Comparison of ENCODE assay signal across 8 mouse cellular contexts in genomic region chr12:80945996-80946355, GRCm38 (mm10). TPM values are rescaled to one million over a fixed set of nuclear protein-coding genes. Genes with fewer than 3 reads are reported as not detected.
DNase-seq lines count a peak whose midpoint lies in the region; ATAC-seq lines count a peak whose summit lies in the region.

No protein-coding gene starts in this region.

- peak overlapping the region; percentile 100 for H3K9ac ChIP-seq in heart, embryonic 11.5 days (ENCODE audit: low read depth, low read length)
- H3K9ac ChIP-seq in kidney, embryonic 16.5 days (replicated peaks; ENCODE audit: low read length) = peak overlapping the region; percentile 97
- peak overlapping the region; percentile 99 for H3K9ac ChIP-seq in liver, embryonic 11.5 days (ENCODE audit: low read depth, low read length)
- peak overlapping the region; percentile 98 for H3K9ac ChIP-seq in stomach, embryonic 14.5 days (replicated peaks; ENCODE audit: low read depth, low read length)

- peak overlapping the region; percentile 71 for H3K4me2 ChIP-seq in heart, embryonic 11.5 days
- peak overlapping the region; percentile 76 for H3K4me2 ChIP-seq in kidney, embryonic 16.5 days (replicated peaks; ENCODE audit: low read depth, low read length)
- H3K4me2 ChIP-seq in liver, embryonic 11.5 days = peak overlapping the region; percentile 91
- H3K4me2 ChIP-seq in stomach, embryonic 14.5 days (replicated peaks; ENCODE audit: low read depth, low read length) = peak overlapping the region; percentile 64

- peak overlapping the region; percentile 99 for H3K4me3 ChIP-seq in heart, embryonic 11.5 days (ENCODE audit: low read depth, low read length)
- peak overlapping the region; percentile 82 for H3K4me3 ChIP-seq in kidney, embryonic 16.5 days (ENCODE audit: low read length)
- peak overlapping the region; percentile 99 for H3K4me3 ChIP-seq in liver, embryonic 11.5 days (ENCODE audit: low read depth, low read length)
- peak overlapping the region; percentile 100 for H3K4me3 ChIP-seq in stomach, embryonic 14.5 days (ENCODE audit: low read depth, low read length)

- H3K27ac ChIP-seq in heart, embryonic 11.5 days (ENCODE audit: low read depth, low read length) = peak overlapping the region; percentile 98
- H3K27ac ChIP-seq in kidney, embryonic 16.5 days (ENCODE audit: low read length) = peak overlapping the region; percentile 97
- peak overlapping the region; percentile 99 for H3K27ac ChIP-seq in liver, embryonic 11.5 days (ENCODE audit: low read depth, low read length)
- peak overlapping the region; percentile 97 for H3K27ac ChIP-seq in stomach, embryonic 14.5 days (ENCODE audit: low read length)

- WGBS in heart, embryonic 11.5 days (ENCODE audit: insufficient replicate concordance) = under 1% methylated on average over 47 of the region's 47 CpGs
- WGBS in kidney, embryonic 16.5 days = under 1% methylated on average over 46 of the region's 47 CpGs
- under 1% methylated on average over 47 of the region's 47 CpGs for WGBS in liver, embryonic 11.5 days
- WGBS in stomach, embryonic 14.5 days = under 1% methylated on average over 47 of the region's 47 CpGs

- no peaks in the 10 kb centered on the region for H3K27me3 ChIP-seq in heart, embryonic 11.5 days (ENCODE audit: control insufficient read depth, insufficient read depth, low read length)
- no peaks in the 10 kb centered on the region for H3K27me3 ChIP-seq in kidney, embryonic 16.5 days (ENCODE audit: insufficient read depth, low read length)
- no peaks in the 10 kb centered on the region for H3K27me3 ChIP-seq in liver, embryonic 11.5 days (replicated peaks; ENCODE audit: control insufficient read depth, insufficient read depth, low read length)
- no peaks in the 10 kb centered on the region for H3K27me3 ChIP-seq in stomach, embryonic 14.5 days (ENCODE audit: control insufficient read depth, insufficient read depth, low read length)

- peak; percentile 85 for ATAC-seq in erythroblast, adult 5-6 weeks (replicated peaks; ENCODE audit: low FRiP score, poor library complexity, severe bottlenecking)
- peak; percentile 94 for ATAC-seq in heart, embryonic 11.5 days (replicated peaks; ENCODE audit: insufficient number of reproducible peaks, low FRiP score, low TSS enrichment)
- ATAC-seq in kidney, embryonic 16.5 days (ENCODE audit: low FRiP score, low TSS enrichment) = peak; percentile 96
- peak; percentile 94 for ATAC-seq in liver, embryonic 11.5 days (replicated peaks; ENCODE audit: low FRiP score)
- ATAC-seq in stomach, embryonic 14.5 days (ENCODE audit: insufficient number of reproducible peaks, insufficient read depth, low FRiP score, low read depth) = peak; percentile 96

- DNase-seq in B cell, adult 2 months = peak; percentile 97 to 98
- DNase-seq in brain, adult 2 months (ENCODE audit: low read depth, low spot score) = peak; percentile 98
- peak; percentile 92 for DNase-seq in liver, embryonic 11.5 days (ENCODE audit: low spot score)
- peak; percentile 98 for DNase-seq in naive thymus-derived CD4-positive, alpha-beta T cell, adult 2 months (ENCODE audit: low read depth)

- H3K4me1 ChIP-seq in heart, embryonic 11.5 days (ENCODE audit: control insufficient read depth, insufficient read depth, low read length) = peaks cover 7% of the 10 kb centered on the region; the same call in 1 of the 2 replicates
- H3K4me1 ChIP-seq in kidney, embryonic 16.5 days (ENCODE audit: insufficient read depth, low read length) = peaks cover 19% of the 10 kb centered on the region
- H3K4me1 ChIP-seq in liver, embryonic 11.5 days (replicated peaks; ENCODE audit: control insufficient read depth, insufficient read depth, low read length) = peaks cover 24% of the 10 kb centered on the region
- H3K4me1 ChIP-seq in stomach, embryonic 14.5 days (ENCODE audit: control insufficient read depth, insufficient read depth, low read length) = peaks cover 6% of the 10 kb centered on the region; the same call in 1 of the 2 replicates

- peaks cover 24% of the 10 kb centered on the region for H3K36me3 ChIP-seq in heart, embryonic 11.5 days (ENCODE audit: control insufficient read depth, insufficient read depth, low read length)
- H3K36me3 ChIP-seq in kidney, embryonic 16.5 days (ENCODE audit: insufficient read depth, low read length) = peaks cover 31% of the 10 kb centered on the region
- peaks cover 32% of the 10 kb centered on the region for H3K36me3 ChIP-seq in liver, embryonic 11.5 days (ENCODE audit: control insufficient read depth, insufficient read depth, low read length)
- peaks cover 36% of the 10 kb centered on the region for H3K36me3 ChIP-seq in stomach, embryonic 14.5 days (ENCODE audit: control insufficient read depth, insufficient read depth, low read length)

- H3K9me3 ChIP-seq in heart, embryonic 11.5 days (replicated peaks; ENCODE audit: control insufficient read depth, low read length) = no peaks in the 10 kb centered on the region
- no peaks in the 10 kb centered on the region for H3K9me3 ChIP-seq in kidney, embryonic 16.5 days (ENCODE audit: low read length)
- H3K9me3 ChIP-seq in liver, embryonic 11.5 days (ENCODE audit: control insufficient read depth, low read length) = no peaks in the 10 kb centered on the region
- no peaks in the 10 kb centered on the region for H3K9me3 ChIP-seq in stomach, embryonic 14.5 days (ENCODE audit: control insufficient read depth, low read depth, low read length)

RNA-seq across cellular contexts. Expression of gene Srsf5, which starts 0.7 kb away (rescaled TPM):
- total RNA-seq in erythroblast, adult 5-6 weeks (2015; ENCODE audit: low replicate concordance) = 231 and 263 TPM in 2 replicates
- total RNA-seq in erythroblast, adult 5-6 weeks (2017; ENCODE audit: low replicate concordance) = 732 and 764 TPM in 2 replicates
- 215 and 316 TPM in 2 replicates for polyA plus RNA-seq in heart, embryonic 11.5 days (2014; fragmentation: Nextera tagmentation; extraction: Ambion mirVana)
- 513 and 576 TPM in 2 replicates for polyA plus RNA-seq in kidney, embryonic 16.5 days (2015; fragmentation: Nextera tagmentation; extraction: Ambion mirVana)
- polyA plus RNA-seq in liver, embryonic 11.5 days (2014; fragmentation: Nextera tagmentation; extraction: Ambion mirVana) = 423 and 425 TPM in 2 replicates
- 312 and 364 TPM in 2 replicates for polyA plus RNA-seq in stomach, embryonic 14.5 days (2014; fragmentation: Nextera tagmentation; extraction: Ambion mirVana)

RNA-seq across cellular contexts. Expression of gene Slc10a1, which starts 22.5 kb away (rescaled TPM):
- not detected in 2 replicates for total RNA-seq in erythroblast, adult 5-6 weeks (2015; ENCODE audit: low replicate concordance)
- total RNA-seq in erythroblast, adult 5-6 weeks (2017; ENCODE audit: low replicate concordance) = not detected in 2 replicates
- 0.18 and 0.87 TPM in 2 replicates for polyA plus RNA-seq in heart, embryonic 11.5 days (2014; fragmentation: Nextera tagmentation; extraction: Ambion mirVana)
- 0.82 and 1.2 TPM in 2 replicates for polyA plus RNA-seq in kidney, embryonic 16.5 days (2015; fragmentation: Nextera tagmentation; extraction: Ambion mirVana)
- polyA plus RNA-seq in liver, embryonic 11.5 days (2014; fragmentation: Nextera tagmentation; extraction: Ambion mirVana) = 0.47 and 0.95 TPM in 2 replicates
- 1.1 and 1.3 TPM in 2 replicates for polyA plus RNA-seq in stomach, embryonic 14.5 days (2014; fragmentation: Nextera tagmentation; extraction: Ambion mirVana)

Comparison
In these comparisons a context has a peak if more than half of its experiments do, and no peak if none do; other contexts are left out.
1. Peak in every context shown above with its lines: DNase-seq, ATAC-seq, H3K4me3 ChIP-seq and H3K27ac ChIP-seq.